Mouse (Mus musculus) leukemia stem cell, adult 10-12 weeks (primary cell): ENCODE data around the gene Clec18a. TPM values are rescaled to one million over a fixed set of nuclear protein-coding genes. Genes with fewer than 3 reads are reported as not detected.

Source experiments
- polyA plus RNA-seq: library from polyadenylated mRNA; stranded (reverse); fragments of >175 nt; gene quantifications from 2 replicates; pipeline ENCODE4 v1.2.3, GENCODE M21; 2012; ENCODE audit warnings: low replicate concordance

The Clec18a gene
- not detected in 2 replicates for polyA plus RNA-seq

DNA sequence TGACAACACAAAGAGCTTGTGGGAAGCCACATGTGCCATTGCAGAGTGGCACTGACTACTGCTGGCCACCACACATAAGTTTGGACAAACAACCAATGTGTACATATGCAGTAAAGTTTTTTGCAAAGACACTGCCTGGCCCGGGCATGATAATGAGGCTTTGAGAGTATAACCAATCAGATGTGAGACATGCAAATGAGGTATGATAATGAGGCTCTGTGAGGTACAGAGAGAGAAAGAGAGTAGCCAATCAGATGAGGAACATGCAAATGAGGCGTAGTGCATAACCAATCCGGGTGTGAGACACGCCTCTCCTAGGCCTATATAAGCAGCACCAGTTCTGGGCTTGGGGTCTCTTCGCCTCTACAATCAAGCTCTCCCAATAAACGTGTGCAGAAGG, at the start of gene Clec18a:
TSS of gene Clec18a (minus strand) at position 101 of the 400 bp plus-strand sequence.

GRCm38 (mm10) chr8:111093865-111094718, 1.9 kb upstream of the Clec18a start, which contains the start of gene Pdpr:
Gene Pdpr (plus strand): TSS chr8:111094630.

DNA sequence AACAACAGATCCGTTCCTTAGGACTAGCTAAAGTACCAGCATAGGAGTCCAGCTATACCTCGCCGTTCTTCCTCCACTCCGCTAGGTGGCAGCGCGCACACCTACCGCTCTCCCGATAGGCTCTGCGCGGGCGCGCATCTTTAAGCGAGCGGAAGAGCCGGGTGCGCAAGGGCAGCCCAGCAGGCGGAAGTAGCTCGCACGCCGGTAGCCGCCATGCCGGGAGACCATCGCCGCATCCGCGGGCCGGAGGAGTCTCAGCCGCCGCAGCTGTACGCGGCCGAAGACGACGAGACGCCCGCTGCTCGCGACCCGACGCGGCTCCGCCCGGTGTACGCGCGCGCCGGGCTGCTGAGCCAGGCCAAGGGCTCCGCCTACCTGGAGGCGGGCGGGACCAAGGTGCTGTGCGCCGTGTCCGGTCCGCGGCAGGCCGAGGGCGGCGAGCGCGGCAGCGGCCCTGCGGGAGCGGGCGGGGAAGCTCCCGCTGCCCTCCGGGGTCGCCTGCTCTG, 36.0 kb downstream of the Clec18a start, which contains the start of gene Exosc6:
TSS of gene Exosc6 (plus strand) at position 182 of the 506 bp plus-strand sequence.

DNA sequence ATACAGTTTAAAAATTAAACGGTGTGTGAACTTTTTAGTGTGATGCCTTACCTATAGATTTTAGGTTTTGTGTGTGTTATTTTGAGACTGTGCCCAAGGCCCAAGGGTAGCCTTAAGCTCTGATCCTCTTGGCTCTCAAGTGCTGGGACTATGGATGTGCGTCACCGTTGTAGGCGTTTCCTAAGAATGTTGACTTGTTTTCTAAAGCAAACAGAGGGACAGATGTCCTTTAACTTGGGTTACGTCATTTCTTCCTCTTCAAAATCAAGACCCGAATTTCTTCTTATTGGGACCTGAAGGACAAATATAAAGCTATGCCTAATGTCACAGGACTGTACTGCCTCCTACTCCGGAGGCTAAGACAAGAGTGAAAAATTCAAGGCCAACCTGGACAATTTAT, 59.3 kb downstream of the Clec18a start, which contains the start of gene Aars:
TSS of gene Aars (plus strand) at position 229 of the 400 bp plus-strand sequence.

DNA sequence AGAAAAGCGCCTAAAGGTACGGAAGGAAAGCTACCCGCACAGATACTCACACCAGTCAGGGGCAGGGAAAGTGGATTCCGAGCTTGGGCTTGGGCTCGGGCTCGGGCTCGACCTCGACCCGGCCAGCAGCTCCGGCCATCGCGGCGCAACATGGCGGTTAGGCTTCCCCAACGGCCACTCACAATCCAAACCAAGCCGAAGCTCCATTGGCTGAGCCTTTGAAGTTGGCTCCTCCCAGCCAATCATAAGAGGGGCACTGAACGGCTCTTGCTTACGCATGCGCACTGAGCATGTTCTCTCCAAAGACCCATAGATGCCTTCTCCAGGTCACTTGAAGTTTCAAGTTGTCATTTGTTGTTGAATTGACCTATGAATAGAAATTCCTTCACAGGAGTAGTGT, 60.7 kb downstream of the Clec18a start, which contains the start of gene Ddx19b:
TSS of gene Ddx19b (minus strand) at position 180 of the 400 bp plus-strand sequence.

Other genes starting within 250 kb of the Clec18a start
- 6.0 and 6.7 TPM in 2 replicates for gene Cog4, start 245.8 kb downstream of the Clec18a start, polyA plus RNA-seq
- gene Sf3b3, start 245.6 kb downstream of the Clec18a start, polyA plus RNA-seq: 4.0 and 18.3 TPM in 2 replicates
- gene Fuk, start 189.9 kb downstream of the Clec18a start, polyA plus RNA-seq: 8.1 TPM in 2 replicates
- 38.0 and 53.6 TPM in 2 replicates for gene St3gal2, start 172.5 kb downstream of the Clec18a start, polyA plus RNA-seq
- gene Ddx19a, start 94.6 kb downstream of the Clec18a start, polyA plus RNA-seq: 13.3 and 27.0 TPM in 2 replicates
- gene Ddx19b, start 60.7 kb downstream of the Clec18a start, polyA plus RNA-seq: 1.7 and 3.6 TPM in 2 replicates
- gene Aars, start 59.3 kb downstream of the Clec18a start, polyA plus RNA-seq: 18.3 and 34.4 TPM in 2 replicates
- 52.1 and 114 TPM in 2 replicates for gene Exosc6, start 36.1 kb downstream of the Clec18a start, polyA plus RNA-seq
- 4.6 and 9.3 TPM in 2 replicates for gene Pdpr, start 2.2 kb upstream of the Clec18a start, polyA plus RNA-seq
- gene Glg1, start 166.8 kb upstream of the Clec18a start, polyA plus RNA-seq: 16.2 and 22.4 TPM in 2 replicates
- gene Rfwd3, start 207.8 kb upstream of the Clec18a start, polyA plus RNA-seq: 2.0 and 7.6 TPM in 2 replicates
- 1.4 and 1.6 TPM in 2 replicates for gene Mlkl, start 245.8 kb upstream of the Clec18a start, polyA plus RNA-seq